Mouse (Mus musculus): Measurements from ENCODE around the gene Zfp866. TPM values are rescaled to one million over a fixed set of nuclear protein-coding genes. Genes with fewer than 3 reads are reported as not detected.

Gene Zfp866
- total RNA-seq, 2 experiments from 2014 or later, result 23.7 to 31.1 TPM

DNA sequence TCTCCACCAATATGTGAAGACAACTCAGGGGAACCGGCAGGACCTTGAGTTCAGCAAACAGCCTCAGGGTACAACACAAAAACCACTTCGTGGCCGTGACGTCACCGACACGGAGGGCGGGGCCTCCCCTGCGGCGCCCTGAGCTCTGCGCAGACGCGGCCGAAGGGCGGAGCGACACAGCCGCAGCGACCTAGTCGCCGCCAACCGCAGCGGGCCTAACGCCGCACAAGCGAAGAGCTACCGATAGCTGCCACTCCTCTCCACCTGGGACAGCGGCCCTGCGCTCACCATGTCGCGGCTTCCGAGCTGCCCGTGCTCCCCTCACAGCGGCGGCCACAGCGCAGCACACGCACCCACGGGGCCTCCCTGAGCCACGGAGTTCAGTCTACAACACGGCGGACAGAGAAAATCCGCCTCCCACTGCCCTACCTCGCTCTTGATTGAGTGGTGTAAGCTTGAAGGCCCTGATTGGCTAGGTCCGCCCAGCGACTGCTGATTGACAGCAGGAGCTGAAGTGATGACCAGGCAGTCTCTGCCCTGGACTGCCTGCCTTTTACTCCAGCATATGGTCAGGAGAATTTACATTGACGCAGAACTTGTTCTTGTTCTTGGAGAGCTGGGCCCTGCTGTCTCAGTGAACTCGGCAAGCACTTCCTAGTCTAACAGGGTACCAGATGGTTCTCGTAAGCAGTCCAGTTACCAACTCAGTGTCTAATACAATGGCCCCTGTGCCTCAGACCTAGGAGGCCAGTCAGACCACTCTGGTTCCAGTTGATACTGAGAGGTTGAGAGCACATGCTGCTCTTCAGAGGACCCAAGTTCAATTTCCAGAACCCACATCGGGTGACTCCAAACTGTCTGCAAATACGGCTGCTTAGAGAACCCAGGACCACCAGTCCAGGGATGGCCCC is 41.2 kb downstream of the Zfp866 start, which contains the start of gene Zfp963:
Gene Zfp963, minus strand, starts transcription at position 427 of the 911 bp plus-strand sequence.
- intact Hi-C loops (cut with DNase I), result loop anchor here (5.0 kb wide), 1 partner anchor 32 kb away; no protein-coding TSS in a partner anchor

DNA sequence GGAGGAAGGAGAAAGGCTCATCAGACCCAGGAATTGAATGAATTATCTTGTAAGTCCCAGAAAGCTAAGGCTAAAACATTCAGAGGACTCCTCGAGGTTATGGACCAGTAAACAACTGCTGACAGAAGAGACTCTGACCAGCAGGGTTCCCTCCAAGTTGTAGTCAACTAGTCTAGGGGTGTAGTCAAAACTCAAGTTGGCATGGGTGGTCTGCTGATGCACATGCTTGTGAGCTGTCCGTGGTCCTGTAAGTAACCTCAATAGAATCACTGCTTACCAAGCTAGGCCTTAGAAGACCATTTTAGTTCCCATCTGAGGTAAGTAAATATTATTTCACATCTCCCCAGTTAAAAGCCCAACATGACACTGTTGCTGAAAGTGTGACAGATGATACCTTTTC is 49.7 kb downstream of the Zfp866 start:
- intact Hi-C loops (cut with DNase I), result no loop called here
- DNase-seq (ENCODE audit: low spot score in 2 of 2), result no peak

More for the DNA sequence above, 41.2 kb downstream of the Zfp866 start, which contains the start of gene Zfp963:
- DNase-seq (ENCODE audit: low spot score in 2 of 2), result peak; percentile 95 to 97

DNA sequence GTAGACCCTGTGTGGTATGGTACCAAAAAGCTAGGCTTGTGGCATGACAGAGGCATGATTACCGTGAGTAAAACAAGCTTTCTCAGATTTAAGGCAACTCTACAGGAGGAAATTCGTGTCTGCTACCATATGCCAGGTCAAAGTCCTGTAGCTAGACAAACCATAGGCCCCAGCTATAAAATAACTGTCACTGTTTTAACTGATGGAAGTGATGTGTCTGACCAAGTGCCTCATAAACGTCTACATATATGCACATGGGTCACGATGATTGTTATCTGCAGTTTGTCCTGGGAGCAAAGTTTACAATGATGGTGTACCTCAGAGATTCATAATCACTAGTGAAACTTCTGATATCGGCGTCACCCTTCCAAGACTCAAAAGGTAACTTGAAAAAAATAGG is 50.2 kb downstream of the Zfp866 start:
- intact Hi-C loops (cut with DNase I), result no loop called here
- DNase-seq (ENCODE audit: low spot score in 2 of 2), result no peak

DNA sequence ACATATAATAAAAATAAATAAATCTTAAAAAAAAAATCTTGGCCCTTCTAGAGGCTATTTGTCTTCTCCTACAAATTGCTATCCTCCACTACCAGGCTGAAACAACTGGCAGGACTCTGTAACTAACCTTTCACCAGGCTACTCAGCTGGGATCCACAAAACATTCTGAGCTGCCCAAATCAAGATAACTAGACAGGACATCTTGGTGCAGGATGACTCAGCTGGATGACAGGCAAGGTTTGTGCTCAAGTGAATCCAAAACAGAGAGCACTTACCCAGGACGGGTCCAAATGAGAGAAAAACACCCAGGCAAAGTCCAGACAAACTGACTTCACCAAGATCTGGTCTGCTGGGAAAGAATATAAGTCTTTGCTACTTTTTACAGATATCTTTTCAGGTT is 55.5 kb downstream of the Zfp866 start:
- no peak for DNase-seq (ENCODE audit: low spot score in 2 of 2)
- intact Hi-C loops (cut with DNase I), result no loop called here

DNA sequence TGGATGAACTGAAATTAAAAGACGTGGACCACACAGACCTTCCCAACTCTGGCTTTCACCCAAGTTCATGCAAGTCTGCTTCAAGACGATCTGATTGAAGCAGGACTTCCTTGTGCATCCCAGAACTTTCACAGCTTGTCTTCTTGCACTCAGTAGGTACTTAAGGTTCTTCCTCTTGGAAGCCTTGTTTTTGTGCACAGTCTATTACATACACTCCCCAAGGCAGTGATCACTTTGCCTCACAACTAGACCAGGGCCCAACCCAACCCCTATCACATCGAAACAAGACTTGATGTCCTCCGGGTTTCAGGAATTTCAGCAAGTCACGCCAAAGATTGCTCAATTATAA is 73.8 kb downstream of the Zfp866 start:
- intact Hi-C loops (cut with DNase I), result loop anchor here (5.0 to 10.0 kb wide), 4 partner anchors 35 to 392 kb away; partner anchors contain the start of genes Zfp868 and Zfp964
- DNase-seq (ENCODE audit: low spot score in 2 of 2), result no peak

DNA sequence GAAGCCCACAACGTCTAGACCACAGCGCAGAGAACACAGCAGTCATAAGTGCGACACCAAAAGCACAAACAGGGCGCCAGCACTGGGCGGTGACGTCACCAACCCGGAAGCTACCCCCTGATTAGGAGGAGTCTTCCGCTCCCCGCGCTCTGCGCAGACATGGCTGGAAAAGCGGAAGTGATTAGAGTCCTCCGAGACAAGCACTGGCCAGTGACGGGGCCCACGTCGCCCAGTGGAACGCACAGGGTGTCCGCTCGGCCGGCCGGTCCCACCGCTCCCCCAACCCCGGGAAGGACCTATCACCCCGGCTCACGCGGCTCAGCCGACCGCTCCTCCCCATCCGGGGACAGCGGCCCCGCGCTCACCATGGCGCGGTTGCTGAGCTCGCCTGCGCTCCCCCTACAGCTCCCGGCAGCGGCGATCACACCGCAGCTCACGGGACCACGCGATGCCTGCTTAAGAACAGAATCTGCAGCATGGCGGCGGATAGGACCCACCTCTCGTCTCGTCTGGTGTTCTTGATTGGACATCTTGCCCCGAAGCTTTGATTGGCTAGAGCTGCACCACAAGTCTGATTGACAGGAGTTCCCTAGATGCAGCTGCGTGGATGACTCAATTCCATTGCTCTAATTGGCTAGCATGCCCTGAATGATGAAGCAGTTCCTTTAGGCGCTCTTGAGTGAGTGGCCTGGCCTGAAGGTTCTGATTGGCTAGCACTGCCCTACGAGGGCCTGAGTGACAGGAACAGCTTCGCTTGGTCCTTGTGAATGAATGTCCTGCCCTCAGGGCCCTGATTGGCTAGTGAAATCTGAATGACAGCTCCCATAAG is 74.4 kb downstream of the Zfp866 start:
- intact Hi-C loops (cut with DNase I), result loop anchor here (5.0 to 10.0 kb wide), 4 partner anchors 36 to 392 kb away; partner anchors contain the start of genes Zfp868 and Zfp964
- peak; percentile 93 for DNase-seq (ENCODE audit: low spot score in 2 of 2)

DNA sequence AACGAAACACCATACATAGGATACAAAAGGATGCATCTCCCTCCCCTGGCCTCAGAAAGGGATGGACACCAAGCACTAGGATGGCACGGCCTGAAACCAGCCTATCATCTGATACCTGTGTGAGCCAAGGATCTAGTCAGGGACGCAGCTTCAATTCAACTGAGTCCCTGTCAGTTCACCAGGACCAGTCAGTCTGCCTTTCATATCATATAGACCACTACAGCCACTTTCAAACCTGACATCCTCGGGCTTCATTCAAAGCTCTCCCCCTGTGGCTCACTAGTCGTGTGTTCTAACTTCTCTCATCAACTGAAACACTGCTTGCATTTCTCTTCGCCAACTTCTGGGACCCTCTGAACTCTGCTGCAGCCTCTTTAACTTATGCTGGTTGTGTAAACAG is 75.6 kb downstream of the Zfp866 start:
- no peak for DNase-seq (ENCODE audit: low spot score in 2 of 2)
- intact Hi-C loops (cut with DNase I), result loop anchor here (5.0 to 10.0 kb wide), 4 partner anchors 37 to 391 kb away; partner anchors contain the start of genes Zfp868 and Zfp964

DNA sequence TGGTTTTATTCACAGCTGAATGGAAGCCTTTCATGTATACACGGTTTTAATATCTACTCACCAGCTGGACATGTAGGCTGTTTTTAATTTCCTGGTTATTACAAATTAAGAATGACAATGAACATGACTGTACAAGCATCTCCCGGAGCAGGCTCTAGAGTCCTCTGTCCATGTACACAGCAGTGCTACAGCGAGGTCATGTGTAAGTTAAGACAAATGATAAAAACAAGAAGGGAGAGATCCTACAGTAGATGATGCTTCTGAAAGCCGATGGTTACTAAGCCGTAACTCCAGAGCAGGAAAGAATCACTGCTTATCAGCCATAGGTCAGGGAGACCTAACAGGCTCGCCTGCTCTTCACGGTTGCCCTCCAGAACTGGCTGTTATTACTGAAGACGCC is 77.5 kb downstream of the Zfp866 start:
- DNase-seq (ENCODE audit: low spot score in 2 of 2), result no peak
- intact Hi-C loops (cut with DNase I), result loop anchor here (10.0 kb wide), 1 partner anchor 389 kb away; no protein-coding TSS in a partner anchor

Other genes with a start within 250 kb of the Zfp866 start
- 10 to 100 TPM; 15.4 to 20.0 TPM for gene Zfp868, start 165.6 kb downstream of the Zfp866 start, total RNA-seq (2021)
- 1 to 10 TPM; 3.7 to 5.4 TPM for gene Zfp964, start 136.7 kb downstream of the Zfp866 start, total RNA-seq (2021)
- gene Zfp869, start 80.5 kb downstream of the Zfp866 start, total RNA-seq (2021), result 10 to 100 TPM; 18.1 to 19.8 TPM
- 1 to 10 TPM; 3.4 to 5.3 TPM for gene Zfp963, start 41.2 kb downstream of the Zfp866 start, total RNA-seq (2021)
- gene Gm20422, start 16.3 kb downstream of the Zfp866 start, total RNA-seq (2021), result 1 to 10 TPM in 1 of 2 experiments, not detected in 1; 1.4 TPM
- gene Atp13a1, start within 50 bp of the Zfp866 start, total RNA-seq (2021), result 10 to 100 TPM; 37.1 to 40.1 TPM
- 10 to 100 TPM; 10.8 to 19.5 TPM for gene Gmip, start 17.5 kb upstream of the Zfp866 start, total RNA-seq (2021)
- under 1 TPM; 0.37 to 0.57 TPM for gene Lpar2, start 31.3 kb upstream of the Zfp866 start, total RNA-seq (2021)
- gene Pbx4, start 41.3 kb upstream of the Zfp866 start, total RNA-seq (2021), result 10 to 100 TPM; 19.2 to 20.8 TPM
- 1 to 10 TPM in 1 of 2 experiments, under 1 TPM in 1; 0.91 to 1.0 TPM for gene Cilp2, start 96.5 kb upstream of the Zfp866 start, total RNA-seq (2021)
- under 1 TPM in 1 of 2 experiments, not detected in 1; 0.32 TPM for gene Tssk6, start 111.0 kb upstream of the Zfp866 start, total RNA-seq (2021)
- 100 to 1,000 TPM; 144 to 161 TPM for gene Ndufa13, start 111.4 kb upstream of the Zfp866 start, total RNA-seq (2021)
- 10 to 100 TPM; 23.7 to 31.3 TPM for gene Yjefn3, start 111.5 kb upstream of the Zfp866 start, total RNA-seq (2021)
- gene Gatad2a, start 205.2 kb upstream of the Zfp866 start, total RNA-seq (2021), result 10 to 100 TPM; 27.3 to 27.6 TPM